Mouse (Mus musculus): ENCODE data around the gene Pctp.

DNA sequence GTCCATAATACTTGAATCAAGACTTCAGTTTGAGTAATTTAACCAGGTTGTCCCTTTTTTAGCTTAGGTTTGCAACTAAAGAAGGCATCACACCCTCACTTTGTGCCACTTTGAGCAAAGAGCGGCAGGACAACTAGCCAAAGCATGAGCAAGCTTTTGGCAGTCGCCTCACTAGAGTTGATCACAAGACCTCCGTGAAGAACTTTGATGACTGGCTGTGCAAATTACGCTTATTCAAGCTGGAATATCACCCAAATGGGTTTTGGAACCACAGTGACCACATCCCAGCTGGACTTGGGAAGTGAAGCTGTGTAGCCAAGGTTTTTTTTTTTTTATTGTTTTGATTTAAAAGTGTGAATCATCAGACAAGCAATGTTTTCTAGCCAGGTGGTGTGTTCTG, 54.9 kb downstream of the Pctp start:
- TF ChIP-seq GATA1 (IDR thresholded peaks at IDR 0.05; ENCODE audit: borderline replicate concordance, low read length), result no peak
- no peak for TF ChIP-seq FLI1 (IDR thresholded peaks at IDR 0.05; ENCODE audit: low read length)

Measured in megakaryocyte, embryonic 14.5 days (primary cell).